Mouse (Mus musculus) monocyte, adult 5-6 weeks (primary cell): Measurements from ENCODE around the gene Bmp6. TPM values are rescaled to one million over a fixed set of nuclear protein-coding genes. Genes with fewer than 3 reads are reported as not detected.

Source experiments
- total RNA-seq: library from RNA; stranded (forward); fragments of 200-1000, 200-491, 200-594 nt; gene quantifications from 3 replicates; pipeline ENCODE4 v1.2.3, GENCODE M21; 2017

Bmp6 gene
- total RNA-seq, 1 experiment from 2014 or later, result not detected

Other genes with a start within 250 kb of the Bmp6 start
- 0.29 to 0.39 TPM in 2 of 3 replicates, not detected in the other for gene Dsp, start 193.8 kb upstream of the Bmp6 start, total RNA-seq
- gene Snrnp48, start 140.2 kb upstream of the Bmp6 start, total RNA-seq, result 123 to 199 TPM (median 194 TPM) in 3 replicates
- 47.2 to 86.3 TPM (median 48.3 TPM) in 3 replicates for gene Txndc5, start 183.7 kb downstream of the Bmp6 start, total RNA-seq